Mouse (Mus musculus): ENCODE measurements around the gene Wdr83.

DNA sequence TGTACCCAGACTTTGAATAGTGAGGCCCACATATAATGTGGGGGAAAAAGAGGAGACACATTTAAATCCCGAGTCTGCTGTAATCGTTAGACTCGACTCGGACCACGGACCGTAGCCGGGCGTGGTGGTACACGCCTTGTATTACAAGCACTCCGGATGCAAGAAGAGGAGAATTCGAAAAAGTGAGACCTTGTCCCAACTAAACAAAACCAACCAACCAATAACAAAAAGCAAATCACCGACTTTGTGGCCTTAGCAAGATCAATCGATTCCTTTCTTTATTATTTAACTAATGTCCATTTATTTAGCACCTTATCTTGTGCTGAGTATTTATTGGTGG is 53.6 kb downstream of the Wdr83 start:
- TF ChIP-seq CTCF (IDR thresholded peaks at IDR 0.05; ENCODE audit: insufficient read depth, low read length): no peak
- TF ChIP-seq POLR2A (IDR thresholded peaks at IDR 0.05; ENCODE audit: borderline replicate concordance, extremely low read depth, low read depth, low read length): no peak
